Mouse (Mus musculus) heart, embryonic 14.5 days (tissue): ENCODE measurements around the gene Adssl1. TPM values are rescaled to one million over a fixed set of nuclear protein-coding genes. Genes with fewer than 3 reads are reported as not detected.
A peak's percentile ranks its signal among the peaks of the same experiment; 100 is the strongest.

Source experiments
- ATAC-seq: fragments of 200-750 bp; cut with Nextera tagmentation; 2 replicates; pipeline ENCODE4 v1.8.0; 2017; ENCODE audit warnings: low read depth, moderate TSS enrichment; ENCODE audit not compliant: insufficient number of reproducible peaks, insufficient read depth, low FRiP score
- H3K27ac ChIP-seq, 2 experiments: fragments of 200-500 bp in 1 of 2; fragments of 300-500 bp in 1 of 2; sonication (generic) in 1 of 2; replicated peaks in 1 of 2; 2 replicates each; pipeline ENCODE4 v1.5.1; 2012 to 2014; ENCODE audit warnings: low read depth in 2 of 2, low read length in 2 of 2, control low read depth in 1 of 2, mild to moderate bottlenecking in 1 of 2, mixed read lengths in 1 of 2; ENCODE audit not compliant: control insufficient read depth in 1 of 2, insufficient read depth in 1 of 2
- H3K27me3 ChIP-seq: fragments of 300-500 bp; sonication (generic); 2 replicates; pipeline ENCODE4 v1.6.1; 2014; ENCODE audit warnings: mild to moderate bottlenecking, low read length, control low read depth; ENCODE audit not compliant: control insufficient read depth, insufficient read depth
- H3K36me3 ChIP-seq: fragments of 300-500 bp; sonication (generic); 2 replicates; pipeline ENCODE4 v1.6.1; 2014; ENCODE audit warnings: mild to moderate bottlenecking, control low read depth, low read length, mixed read lengths; ENCODE audit not compliant: control insufficient read depth, insufficient read depth
- H3K4me1 ChIP-seq, 2 experiments: fragments of 200-500 bp in 1 of 2; fragments of 300-500 bp in 1 of 2; sonication (generic) in 1 of 2; 2 replicates each; pipeline ENCODE4 v1.6.1; 2012 to 2014; ENCODE audit warnings: low read length in 2 of 2, control low read depth in 1 of 2, mixed read lengths in 1 of 2; ENCODE audit not compliant: control insufficient read depth in 2 of 2, insufficient read depth in 2 of 2
- H3K4me2 ChIP-seq: fragments of 300-500 bp; sonication (generic); 2 replicates; pipeline ENCODE4 v1.6.1; 2014; ENCODE audit warnings: mild to moderate bottlenecking, low read length
- H3K4me3 ChIP-seq, 2 experiments: fragments of 200-500 bp in 1 of 2; fragments of 300-500 bp in 1 of 2; sonication (generic) in 1 of 2; 2 replicates each; pipeline ENCODE4 v1.5.1; 2012 to 2014; ENCODE audit warnings: low read length in 2 of 2, mild to moderate bottlenecking in 2 of 2, control low read depth in 1 of 2, low read depth in 1 of 2, moderate library complexity in 1 of 2; ENCODE audit not compliant: control insufficient read depth in 1 of 2, insufficient read depth in 1 of 2
- H3K9ac ChIP-seq: fragments of 300-500 bp; sonication (generic); 2 replicates; pipeline ENCODE4 v1.6.1; 2014; ENCODE audit warnings: mild to moderate bottlenecking, low read length
- H3K9me3 ChIP-seq: fragments of 300-500 bp; sonication (generic); 2 replicates; pipeline ENCODE4 v1.6.1; 2016; ENCODE audit warnings: low read length, control low read depth; ENCODE audit not compliant: control insufficient read depth
- WGBS: fragments of 180-500 bp; shearing (Covaris S2); extraction: QIAGEN DNeasy Blood & Tissue Kit; methylation state at CpG from one replicate; pipeline ENCODE4 v1.1.7; 2014; 5-methylcytosine and 5-hydroxymethylcytosine counted together
- polyA plus RNA-seq: library from polyadenylated mRNA; unstranded; fragments of >200 nt; fragmentation: Nextera tagmentation; extraction: Ambion mirVana; gene quantifications from 2 replicates; pipeline ENCODE4 v1.2.1, GENCODE M21; 2014

The Adssl1 gene
- 88.3 and 89.7 TPM in 2 replicates for polyA plus RNA-seq

DNA sequence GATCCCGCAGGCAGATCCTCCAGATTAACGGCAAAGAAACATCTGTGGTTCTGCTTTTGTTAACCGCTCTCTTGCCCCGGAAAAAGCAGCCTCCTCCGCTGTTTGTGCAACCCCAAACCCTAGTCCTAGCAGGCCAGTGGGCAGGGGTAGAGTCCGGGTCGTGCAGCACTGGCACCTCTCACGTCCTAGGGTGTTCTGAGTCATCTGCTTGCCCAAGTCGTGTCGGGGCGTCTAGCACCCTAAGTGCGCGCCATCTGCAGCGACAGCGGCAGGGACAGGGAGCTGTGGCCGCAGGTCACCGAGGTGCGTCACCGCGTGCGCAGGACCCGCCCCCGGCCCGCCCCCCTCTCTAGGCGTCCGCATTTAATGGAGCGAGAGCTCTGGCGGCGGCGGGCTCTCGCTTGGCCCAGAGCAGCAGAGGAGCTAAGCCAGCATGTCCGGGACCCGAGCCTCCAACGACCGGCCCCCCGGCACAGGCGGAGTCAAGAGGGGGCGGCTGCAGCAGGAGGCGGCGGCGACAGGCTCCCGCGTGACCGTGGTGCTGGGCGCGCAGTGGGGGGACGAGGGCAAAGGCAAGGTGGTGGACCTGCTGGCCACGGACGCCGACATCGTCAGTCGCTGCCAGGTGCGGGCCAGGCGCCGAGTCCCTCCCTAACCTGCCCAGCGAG lies at the start of gene Adssl1:
TSS of gene Adssl1 (plus strand) at position 360 of the 668 bp plus-strand sequence.
- Histone ChIP-seq H3K27me3 (0 out of 2 replicates have a peak, but pooled peaks cover 7% of the 10 kb centered on the region), H3K36me3 (no peaks in the 10 kb centered on the region), H3K9ac (peak within 1 kb of the TSS; percentile 91), H3K4me3 (peak within 1 kb of the TSS; percentile 43 to 55), H3K27ac (peak within 1 kb of the TSS; percentile 72 to 98), H3K4me1 (peaks cover 46 to 65% of the 10 kb centered on the region in 2 experiments), H3K9me3 (no peaks in the 10 kb centered on the region), H3K4me2 (peak within 1 kb of the TSS; percentile 83)
- under 1% methylated on average over 55 of the region's 56 CpGs for WGBS
- peak; percentile 58 for ATAC-seq

DNA sequence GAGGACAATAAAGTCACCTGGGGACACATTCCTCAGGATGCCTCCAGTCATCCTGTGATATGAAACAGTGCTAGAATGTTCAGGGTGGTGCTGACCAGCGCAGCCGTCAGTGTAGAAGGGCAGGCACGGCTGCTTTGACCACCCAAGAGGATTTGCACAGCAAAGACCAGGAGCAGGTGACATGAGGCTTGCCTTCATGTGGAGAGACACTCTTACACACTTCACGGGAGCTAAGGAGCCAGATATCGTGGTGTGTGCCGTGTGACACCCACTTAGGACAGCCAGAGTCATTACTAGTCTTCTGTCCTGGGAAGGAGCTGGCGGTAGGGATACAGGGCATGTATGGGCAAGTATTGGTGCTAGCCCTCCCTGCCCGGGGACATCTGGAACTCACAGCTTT lies 49.7 kb upstream of the Adssl1 start:
- no peak overlapping the region for H3K4me3 ChIP-seq
- H3K4me1 ChIP-seq, result no peaks in the 10 kb centered on the region
- ATAC-seq, result no peak
- no peak overlapping the region for H3K4me2 ChIP-seq
- H3K27me3 ChIP-seq, result no peaks in the 10 kb centered on the region
- WGBS, result 59% methylated on average over 8 of the region's 8 CpGs
- H3K27ac ChIP-seq, result no peak overlapping the region
- no peaks in the 10 kb centered on the region for H3K36me3 ChIP-seq
- H3K9me3 ChIP-seq, result 0 out of 2 replicates have a peak, but pooled peaks cover 3% of the 10 kb centered on the region
- no peak overlapping the region for H3K9ac ChIP-seq

DNA sequence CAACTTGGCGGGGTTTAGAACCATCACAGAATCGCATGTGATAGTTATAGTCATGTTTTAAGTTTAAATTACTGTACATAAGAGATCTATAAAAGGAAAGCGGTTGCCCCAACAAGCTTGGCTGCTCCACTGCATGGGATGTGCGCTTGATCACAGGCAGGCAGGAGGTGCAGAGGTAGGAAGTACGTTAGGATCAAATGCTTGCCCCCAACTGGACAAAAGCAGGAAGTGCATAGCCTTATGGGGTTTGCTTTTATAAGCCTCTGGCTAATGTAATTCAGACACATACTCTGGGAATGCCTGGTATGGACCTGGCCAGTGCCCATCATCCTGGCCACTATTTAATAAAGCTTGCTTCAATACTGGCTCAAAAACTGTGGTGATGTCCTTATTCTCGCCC lies 48.8 kb upstream of the Adssl1 start:
- no peaks in the 10 kb centered on the region for H3K27me3 ChIP-seq
- ATAC-seq, result no peak
- H3K4me2 ChIP-seq, result no peak overlapping the region
- WGBS, result 59% methylated on average over 6 of the region's 6 CpGs
- H3K9ac ChIP-seq, result no peak overlapping the region
- no peak overlapping the region for H3K27ac ChIP-seq
- no peak overlapping the region for H3K4me3 ChIP-seq
- no peaks in the 10 kb centered on the region for H3K36me3 ChIP-seq
- 0 out of 2 replicates have a peak, but pooled peaks cover 3% of the 10 kb centered on the region for H3K9me3 ChIP-seq
- peaks cover 2 to 8% of the 10 kb centered on the region in 2 experiments for H3K4me1 ChIP-seq

DNA sequence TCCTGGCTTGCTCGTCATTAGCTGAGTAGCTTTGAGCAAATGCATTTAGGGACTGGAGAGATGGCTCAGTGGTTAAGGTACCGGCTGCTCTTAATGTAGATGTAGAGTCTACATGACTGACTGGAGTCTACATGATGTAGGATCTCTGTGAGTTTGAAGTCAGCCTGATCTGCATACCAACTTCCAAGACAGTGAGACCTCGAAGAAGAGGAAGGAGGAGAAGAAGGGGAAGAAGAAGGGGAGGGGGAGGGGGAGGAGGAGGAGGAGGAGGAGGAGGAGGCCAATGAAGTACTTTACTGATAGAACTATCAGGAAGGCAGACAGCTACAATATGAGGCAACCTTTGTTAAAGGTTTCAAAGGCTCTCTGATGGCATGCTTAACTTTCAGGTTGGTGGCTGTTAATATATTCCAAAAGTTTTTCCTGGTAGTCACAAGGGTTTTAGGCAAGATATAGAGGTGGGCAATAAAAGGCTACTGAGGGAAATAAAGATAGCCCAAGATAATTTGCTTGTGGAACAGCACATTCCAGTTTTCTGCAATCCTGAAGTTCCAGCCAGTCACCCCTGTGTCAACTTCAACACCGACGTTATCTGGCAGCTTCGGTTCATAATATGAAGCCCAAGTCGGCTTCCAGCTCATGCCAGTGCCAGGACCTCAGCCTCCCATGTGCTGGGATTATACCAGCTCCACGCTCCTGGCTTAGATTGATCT lies 44.4 kb upstream of the Adssl1 start:
- Histone ChIP-seq H3K36me3 (no peaks in the 10 kb centered on the region), H3K27ac (peak overlapping the region in 1 of 2 experiments; percentile 65; a peak in 2 of 4 replicates), H3K9me3 (0 out of 2 replicates have a peak, but pooled peaks cover 3% of the 10 kb centered on the region), H3K27me3 (no peaks in the 10 kb centered on the region), H3K4me3 (no peak overlapping the region), H3K4me1 (peaks cover 25 to 33% of the 10 kb centered on the region in 2 experiments), H3K4me2 (no peak overlapping the region), H3K9ac (no peak overlapping the region)
- no peak for ATAC-seq
- WGBS, result 44% methylated on average over 8 of the region's 8 CpGs

DNA sequence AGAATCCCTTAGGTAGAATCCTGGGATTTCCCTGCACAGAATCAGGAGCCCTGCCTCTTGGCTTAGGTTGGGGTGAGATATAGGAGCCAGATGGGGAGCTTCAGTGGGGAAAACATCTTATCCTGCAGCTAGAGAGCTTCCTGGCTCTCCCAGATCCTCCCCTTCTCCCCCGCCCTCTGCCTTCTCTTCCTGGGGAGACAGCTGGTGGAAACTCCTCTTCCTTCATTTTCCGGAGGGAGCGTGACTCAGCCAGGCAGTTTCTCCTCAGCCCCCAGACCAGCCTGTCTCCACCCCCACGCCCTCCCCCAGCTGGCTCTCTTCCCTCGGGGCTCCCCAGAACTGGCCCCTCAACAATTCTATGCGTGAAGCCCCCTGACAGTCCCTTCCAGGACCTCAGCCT lies 43.5 kb upstream of the Adssl1 start:
- Histone ChIP-seq H3K9me3 (0 out of 2 replicates have a peak, but pooled peaks cover 3% of the 10 kb centered on the region), H3K27ac (peak overlapping the region; percentile 65 to 76), H3K4me3 (no peak overlapping the region), H3K4me1 (peaks cover 25 to 33% of the 10 kb centered on the region in 2 experiments), H3K36me3 (no peaks in the 10 kb centered on the region), H3K9ac (peak overlapping the region; percentile 18), H3K27me3 (no peaks in the 10 kb centered on the region), H3K4me2 (peak overlapping the region; percentile 31)
- WGBS, result 14% methylated on average over 6 of the region's 6 CpGs
- ATAC-seq, result peak; percentile 37; the same call in 1 of the 2 replicates

DNA sequence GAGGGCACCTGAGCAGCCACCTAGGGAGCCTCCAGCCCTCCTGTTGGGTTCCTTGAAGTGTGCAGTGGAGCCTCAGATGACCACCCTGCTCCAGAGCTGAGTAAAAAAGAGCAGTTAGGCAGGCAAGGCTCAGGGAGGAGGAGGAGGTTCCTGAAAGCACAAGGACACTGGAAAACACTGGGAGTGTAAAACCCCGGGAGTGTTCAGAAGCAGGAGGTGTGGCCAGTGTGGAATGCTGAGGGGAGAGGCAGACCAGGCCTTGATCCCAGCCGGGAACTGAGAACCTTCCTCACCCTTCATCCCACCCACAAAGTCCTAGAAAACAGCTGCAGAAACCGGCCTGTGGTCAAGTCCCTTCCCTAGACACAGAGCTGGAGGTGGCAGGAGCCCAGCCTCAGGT lies 43.1 kb upstream of the Adssl1 start:
- WGBS, result 13% methylated on average over 3 of the region's 3 CpGs
- Histone ChIP-seq H3K4me3 (no peak overlapping the region), H3K4me1 (peaks cover 25 to 33% of the 10 kb centered on the region in 2 experiments), H3K36me3 (no peaks in the 10 kb centered on the region), H3K9me3 (0 out of 2 replicates have a peak, but pooled peaks cover 3% of the 10 kb centered on the region), H3K27ac (peak overlapping the region; percentile 65 to 76), H3K9ac (peak overlapping the region; percentile 18), H3K4me2 (peak overlapping the region; percentile 31), H3K27me3 (no peaks in the 10 kb centered on the region)
- ATAC-seq, result 0 out of 2 replicates have a peak, but pooled peaks have one; percentile 36

DNA sequence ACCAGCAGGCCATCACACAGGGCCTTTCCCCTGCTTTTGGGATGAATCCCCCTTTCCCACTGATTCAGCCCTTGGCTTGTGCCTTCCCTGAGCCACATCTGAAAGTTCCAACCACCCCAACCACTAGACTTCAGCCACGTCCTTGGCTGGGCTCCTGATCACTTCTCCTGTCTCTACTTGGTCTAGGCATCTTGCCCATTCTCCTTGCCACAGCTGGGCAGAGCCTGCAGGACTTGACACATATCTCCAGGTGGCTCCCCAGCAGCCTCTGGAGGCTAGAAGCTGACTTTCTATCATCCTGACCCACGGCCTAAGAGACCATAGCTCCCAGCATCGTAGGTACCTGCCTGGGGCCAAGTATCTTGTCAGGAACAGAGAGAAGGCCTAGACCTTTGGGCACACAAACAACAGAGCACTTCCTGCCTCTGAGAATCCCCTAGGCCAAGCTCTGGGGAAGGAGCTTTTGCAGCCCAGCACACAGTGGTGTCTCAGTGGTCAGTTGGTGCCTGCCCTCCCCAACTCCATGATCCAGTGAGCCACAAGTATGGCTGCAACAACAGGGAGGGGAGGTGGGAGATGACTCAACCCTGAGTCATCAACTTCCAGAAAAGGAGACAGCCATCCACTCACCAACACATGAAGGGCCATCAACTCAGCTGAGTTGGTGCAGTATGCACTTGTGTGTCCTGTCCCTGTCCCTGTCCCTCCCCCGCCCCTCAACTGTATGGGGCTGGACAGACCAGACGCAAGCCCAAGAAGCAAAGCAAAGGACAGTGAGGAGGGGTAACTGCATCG lies 41.4 kb upstream of the Adssl1 start:
- WGBS, result 65% methylated on average over 6 of the region's 6 CpGs
- Histone ChIP-seq H3K9ac (no peak overlapping the region), H3K27ac (no peak overlapping the region), H3K4me1 (peaks cover 25 to 33% of the 10 kb centered on the region in 2 experiments), H3K9me3 (0 out of 2 replicates have a peak, but pooled peaks cover 2% of the 10 kb centered on the region), H3K27me3 (no peaks in the 10 kb centered on the region), H3K4me2 (no peak overlapping the region), H3K4me3 (no peak overlapping the region), H3K36me3 (no peaks in the 10 kb centered on the region)
- ATAC-seq, result no peak
